Mouse (Mus musculus) lung, postnatal 25 days (tissue): ENCODE data around the gene Tchh.
"Not testable (repeated sequence)": the region's sequence is repeated elsewhere in the genome, so short reads cannot be mapped to it uniquely, and the experiment has no call there.

ENCODE experiments used
- DNase-seq: peaks from one replicate; pipeline ENCODE4 v3.0.0; 2022; ENCODE audit warnings: low spot score

Gene Tchh

DNA sequence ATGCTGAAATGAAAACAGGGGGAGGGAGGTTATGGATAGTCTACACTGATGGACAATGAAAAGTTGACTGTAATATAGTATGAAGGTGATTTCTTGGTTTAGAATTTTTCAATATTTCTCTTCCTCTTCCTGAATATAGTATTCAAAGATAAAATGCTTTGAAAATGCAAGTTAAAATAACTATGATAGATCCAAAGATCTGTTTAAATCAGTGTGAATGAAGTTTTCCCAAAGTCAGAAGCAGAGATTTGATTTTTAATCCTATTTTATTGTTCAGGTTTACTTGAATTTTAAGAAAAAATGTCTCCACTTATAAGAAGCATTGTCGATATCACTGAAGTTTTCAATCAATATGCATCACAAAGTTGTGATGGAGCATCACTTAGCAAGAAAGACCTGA is at the start of gene Tchh:
Gene Tchh (plus strand): TSS at position 301 of the 400 bp plus-strand sequence.
- DNase-seq: no peak

DNA sequence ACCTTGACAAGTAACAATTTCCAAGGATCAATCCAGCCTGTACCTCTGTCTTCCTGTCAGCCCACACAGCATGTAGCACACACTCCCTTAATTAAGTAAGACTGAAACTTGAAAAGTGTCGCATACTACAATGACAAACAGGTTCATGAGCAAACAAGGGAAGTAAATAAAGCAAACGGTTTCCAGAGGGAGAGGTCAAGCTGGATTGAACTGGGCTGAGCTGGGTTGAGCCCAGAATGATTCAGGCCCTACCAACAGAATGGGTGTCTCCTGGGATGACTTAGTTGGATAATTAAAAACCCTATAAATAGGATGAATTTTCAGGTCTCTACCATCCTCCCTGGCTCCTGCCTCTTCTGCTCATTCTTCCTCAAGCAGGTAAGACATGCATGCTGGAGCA is 48.8 kb upstream of the Tchh start, which contains the start of gene Rptn:
Gene Rptn (plus strand): TSS at position 334 of the 400 bp plus-strand sequence.
- peak; percentile 3 for DNase-seq

DNA sequence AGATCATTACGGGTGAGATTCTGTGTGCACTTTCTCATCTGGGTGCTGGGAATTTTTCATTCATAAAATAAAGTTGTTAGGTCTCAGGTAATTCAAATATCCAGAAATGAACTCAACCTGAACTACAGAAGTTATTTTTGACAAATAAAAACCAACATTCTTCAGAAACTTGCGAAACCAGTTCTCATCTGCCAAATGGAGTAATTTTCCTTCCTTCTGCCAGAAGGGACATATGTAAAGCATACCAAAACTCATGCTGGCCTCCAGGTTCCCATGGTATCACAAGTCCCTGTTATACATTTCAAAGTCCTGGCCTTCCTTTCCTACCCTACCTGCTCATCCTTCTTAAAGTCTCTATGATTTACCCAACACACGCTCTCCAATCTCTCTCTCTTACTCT is 38.2 kb upstream of the Tchh start:
- DNase-seq: no peak

DNA sequence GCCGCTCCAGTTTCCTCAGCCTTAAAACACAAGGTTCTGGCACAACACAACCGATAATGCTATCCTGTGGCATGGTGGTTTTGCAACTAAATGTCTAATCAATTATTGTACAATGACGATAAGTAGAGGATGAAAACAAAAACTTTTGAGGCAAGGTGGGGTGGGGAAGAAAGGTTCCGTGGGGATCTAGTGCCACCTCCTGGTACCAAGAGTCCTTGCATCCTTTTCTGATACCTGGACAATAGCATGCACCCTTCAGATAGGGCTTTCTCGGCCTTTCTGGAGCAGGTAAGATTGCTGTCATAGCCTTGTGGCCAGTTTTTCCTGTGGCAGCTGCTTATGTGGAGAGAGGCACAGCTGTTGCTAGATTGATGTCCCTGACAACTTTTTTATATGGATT is 35.1 kb upstream of the Tchh start:
- DNase-seq: peak; percentile 27

DNA sequence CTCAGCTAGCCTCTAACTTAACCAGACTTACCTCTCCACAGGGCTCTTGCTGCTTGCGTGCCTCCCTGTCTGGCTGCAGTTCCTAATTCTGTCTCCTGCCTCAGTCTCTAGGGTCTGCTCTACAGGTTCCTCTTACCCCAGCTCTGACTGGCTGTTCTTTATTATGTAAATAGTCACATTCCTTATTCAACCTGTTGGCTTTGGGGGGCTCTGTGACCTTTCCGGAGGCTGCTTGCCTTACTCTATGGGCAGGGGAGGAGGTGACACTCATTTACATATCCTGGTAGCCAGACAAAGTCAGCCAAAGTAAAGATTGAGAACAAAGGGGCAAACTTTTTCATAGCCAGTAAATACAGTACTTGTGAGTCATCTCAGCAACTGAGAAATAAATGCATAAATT is 30.2 kb upstream of the Tchh start:
- no peak for DNase-seq

DNA sequence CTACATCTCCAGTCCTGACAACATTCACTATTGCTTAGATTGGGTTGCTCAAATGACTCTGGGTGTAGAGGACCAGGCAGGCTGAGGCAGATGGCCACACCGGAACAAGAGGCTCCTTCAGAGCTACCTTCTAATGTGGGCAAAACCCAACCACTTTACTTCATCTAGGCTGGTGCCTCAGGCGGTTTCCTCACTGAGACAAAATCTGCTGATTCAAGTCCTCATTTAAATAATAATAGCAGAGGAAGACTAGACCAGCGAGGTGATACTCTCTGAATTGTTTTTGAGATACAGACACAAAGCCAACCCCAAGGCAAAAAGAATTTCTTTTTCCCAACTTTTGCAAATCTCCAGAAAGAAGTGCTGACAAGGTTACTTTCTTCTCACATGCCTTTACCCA is 10.5 kb upstream of the Tchh start:
- DNase-seq: no peak

DNA sequence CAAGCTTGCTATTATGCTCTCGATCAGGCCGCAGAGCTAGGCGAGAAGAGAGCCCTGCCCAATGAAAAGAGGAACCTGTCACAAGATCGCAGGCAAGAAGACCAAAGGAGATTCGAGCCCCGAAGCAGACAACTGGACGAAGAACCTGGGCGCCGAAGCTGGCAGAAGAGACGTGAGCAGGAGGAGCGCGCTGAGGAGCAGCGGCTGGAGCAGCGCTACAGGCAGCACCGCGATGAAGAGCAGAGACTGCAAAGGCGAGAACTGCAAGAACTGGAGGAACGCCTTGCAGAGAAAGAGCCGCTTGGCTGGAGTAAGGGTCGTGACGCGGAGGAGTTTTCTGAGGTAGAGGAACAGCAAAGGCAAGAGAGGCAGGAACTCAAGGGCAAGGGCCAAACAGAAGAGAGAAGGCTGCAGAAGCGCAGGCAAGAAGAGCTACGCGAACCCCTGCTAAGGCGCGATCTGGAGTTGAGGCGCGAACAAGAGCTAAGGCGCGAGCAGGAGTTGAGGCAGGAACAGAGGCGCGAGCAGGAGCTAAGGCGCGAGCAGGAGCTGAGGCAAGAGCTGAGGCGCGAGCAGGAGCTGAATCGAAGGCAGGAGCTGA is 1.5 kb downstream of the Tchh start:
- DNase-seq: peak; percentile 9

DNA sequence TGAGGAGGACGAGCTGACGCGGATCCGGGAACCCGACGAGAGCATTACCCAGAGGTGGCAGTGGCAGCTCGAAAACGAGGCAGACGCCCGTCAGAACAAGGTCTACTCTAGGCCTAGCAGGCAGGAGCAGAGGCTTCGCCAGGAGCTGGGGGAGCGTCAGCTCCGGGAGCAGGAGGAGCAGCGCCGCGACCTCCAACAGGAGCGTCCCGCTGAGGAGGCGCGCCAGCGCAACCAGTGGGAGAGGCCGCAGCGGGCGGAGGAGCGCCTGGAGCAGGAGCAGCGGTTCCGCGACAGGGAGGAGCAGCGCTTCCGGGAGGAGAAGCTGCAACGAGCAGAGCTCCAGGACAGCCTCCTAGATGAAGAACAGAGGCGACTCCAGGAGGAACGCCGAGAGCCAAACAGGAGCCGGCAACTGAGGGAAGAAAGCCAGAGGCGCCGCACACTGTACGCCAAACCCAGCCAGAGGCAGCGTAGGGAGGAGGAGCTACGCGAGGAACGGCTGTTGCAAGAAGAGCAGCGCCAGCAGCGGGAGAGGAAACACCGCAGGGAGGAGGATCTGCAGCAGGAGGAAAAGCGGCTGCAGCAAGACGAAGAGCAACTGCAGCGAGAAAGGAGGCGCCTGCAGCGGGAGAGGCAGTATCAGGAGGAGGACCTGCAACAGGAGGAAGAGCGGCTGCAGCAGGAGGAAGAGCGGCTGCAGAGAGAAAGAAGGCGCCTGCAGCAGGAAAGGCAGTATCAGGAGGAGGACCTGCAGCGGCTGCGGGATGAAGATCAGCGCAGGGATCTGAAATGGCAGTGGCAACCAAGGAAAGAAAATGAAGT is 2.4 kb downstream of the Tchh start:
- DNase-seq: peak; percentile 58

DNA sequence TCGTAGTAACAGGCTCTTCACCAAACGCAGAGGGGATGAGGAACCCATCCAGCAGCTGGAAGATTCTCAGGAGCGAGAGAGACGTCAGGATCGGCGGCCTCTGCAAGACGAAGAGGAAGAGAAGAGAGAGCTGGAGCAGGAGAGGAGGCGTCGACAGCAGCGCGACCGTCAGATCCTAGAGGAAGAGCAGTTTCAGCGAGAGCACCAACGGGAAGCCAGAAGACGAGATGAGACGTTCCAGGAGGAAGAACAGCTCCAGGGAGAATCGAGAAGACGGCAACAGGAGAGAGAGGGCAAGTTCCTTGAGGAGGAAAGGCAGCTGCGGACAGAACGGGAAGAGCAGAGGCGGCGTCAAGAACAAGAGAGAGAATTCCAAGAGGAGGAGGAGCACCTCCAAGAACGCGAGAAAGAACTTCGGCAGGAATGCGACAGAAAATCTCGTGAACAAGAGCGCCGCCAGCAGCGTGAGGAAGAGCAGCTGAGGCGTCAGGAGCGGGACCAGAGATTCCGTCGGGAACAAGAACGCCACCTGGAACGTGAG is 3.1 kb downstream of the Tchh start:
- no peak for DNase-seq

DNA sequence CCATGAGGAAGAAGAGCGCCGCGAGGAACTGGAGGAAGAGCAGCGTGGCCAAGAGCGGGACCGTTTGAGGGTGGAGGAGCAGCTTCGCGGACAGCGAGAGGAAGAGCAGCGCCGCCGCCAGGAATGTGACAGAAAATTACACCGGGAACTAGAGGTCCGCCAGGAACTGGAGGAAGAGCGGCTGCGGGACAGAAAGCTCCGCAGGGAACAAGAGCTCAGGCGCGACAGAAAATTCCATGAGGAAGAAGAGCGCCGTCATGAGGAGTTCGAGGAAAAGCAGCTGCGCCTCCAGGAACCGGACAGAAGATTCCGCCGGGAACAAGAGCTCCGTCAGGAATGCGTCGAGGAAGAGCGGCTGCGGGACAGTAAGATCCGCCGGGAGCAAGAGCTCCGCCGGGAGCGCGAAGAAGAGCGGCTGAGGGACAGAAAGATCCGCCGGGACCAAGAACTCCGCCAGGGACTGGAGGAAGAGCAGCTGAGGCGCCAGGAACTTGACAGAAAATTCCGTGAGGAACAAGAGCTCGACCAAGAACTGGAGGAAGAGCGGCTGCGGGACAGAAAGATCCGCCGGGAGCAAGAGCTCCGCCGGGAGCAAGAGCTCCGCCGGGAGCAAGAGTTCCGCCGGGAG is 4.1 kb downstream of the Tchh start:
- DNase-seq: peak; percentile 12

DNA sequence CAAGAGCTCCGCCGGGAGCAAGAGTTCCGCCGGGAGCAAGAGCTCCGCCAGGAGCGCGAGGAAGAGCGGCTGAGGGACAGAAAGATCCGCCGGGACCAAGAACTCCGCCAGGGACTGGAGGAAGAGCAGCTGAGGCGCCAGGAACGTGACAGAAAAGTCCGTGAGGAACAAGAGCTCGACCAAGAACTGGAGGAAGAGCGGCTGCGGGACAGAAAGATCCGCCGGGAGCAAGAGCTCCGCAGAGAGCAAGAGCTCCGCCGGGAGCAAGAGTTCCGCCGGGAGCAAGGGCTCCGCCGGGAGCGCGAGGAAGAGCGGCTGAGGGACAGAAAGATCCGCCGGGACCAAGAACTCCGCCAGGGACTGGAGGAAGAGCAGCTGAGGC is 4.6 kb downstream of the Tchh start:
- not testable (repeated sequence) for DNase-seq

DNA sequence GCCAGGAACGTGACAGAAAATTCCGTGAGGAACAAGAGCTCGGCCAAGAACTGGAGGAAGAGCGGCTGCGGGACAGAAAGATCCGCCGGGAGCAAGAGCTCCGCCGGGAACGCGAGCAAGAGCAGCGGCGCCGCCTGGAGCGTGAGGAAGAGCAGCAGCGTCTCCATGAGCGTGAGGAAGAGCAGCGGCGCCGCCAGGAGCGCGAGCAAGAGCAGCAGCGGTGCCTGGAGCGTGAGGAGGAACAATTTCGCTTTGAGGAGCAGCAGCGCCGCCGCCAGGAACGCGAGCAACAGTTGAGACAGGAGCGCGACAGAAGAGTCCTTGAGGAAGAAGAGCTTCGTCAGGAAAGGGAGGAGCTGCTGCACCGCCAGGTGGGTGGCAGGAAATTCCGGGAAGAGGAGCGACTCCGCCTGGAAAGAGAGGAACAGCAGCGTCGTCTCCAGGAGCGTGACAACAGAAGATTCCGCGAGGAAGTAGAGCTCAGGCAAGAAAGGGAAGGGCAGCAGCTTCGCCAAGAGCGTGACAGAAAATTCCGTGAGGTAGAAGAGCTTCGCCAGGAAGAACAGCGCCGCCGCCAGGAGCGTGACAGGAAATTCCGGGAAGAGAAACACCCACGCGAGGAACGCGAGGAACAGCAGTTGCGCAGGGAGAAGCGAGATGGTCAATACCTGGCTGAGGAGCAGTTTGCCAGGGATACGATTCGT is 5.2 kb downstream of the Tchh start:
- peak; percentile 68 for DNase-seq

DNA sequence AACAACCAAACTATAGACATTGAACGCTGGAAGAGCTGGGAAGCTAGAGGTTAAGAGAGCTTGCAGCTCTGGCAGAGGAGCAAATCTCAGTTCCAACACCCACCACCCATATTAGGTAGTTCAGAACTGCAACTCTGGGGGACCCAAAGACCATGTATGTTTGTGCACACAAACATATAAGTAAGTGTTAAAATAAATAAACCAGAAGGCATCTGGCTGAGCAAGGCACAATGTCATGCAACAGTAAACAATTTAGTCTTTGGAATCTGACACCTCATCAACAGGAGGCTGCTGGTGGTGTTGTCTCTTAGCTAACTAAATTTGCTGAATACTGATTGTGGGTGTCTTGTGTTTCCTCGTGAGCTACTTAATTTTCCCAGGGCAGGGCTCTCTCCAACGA is 24.4 kb downstream of the Tchh start:
- DNase-seq: no peak

DNA sequence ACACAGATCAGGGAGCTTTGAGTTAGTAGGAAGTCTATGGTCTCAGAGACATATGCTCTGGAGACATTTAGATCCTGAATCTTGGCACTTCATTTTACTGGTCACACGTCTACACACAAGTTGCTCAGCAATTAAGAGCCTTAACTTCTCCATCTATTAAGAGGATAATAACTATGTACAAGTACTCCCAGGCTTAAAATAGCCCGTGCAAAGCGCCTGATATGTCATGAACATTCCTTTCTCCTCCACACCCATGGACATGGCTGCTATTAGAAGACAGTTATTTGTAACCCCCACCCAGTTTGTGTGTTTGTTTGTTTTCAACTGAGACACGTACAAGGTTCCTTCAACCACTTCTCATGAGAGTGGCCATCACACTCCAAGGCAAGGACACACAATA is 25.0 kb downstream of the Tchh start:
- DNase-seq: no peak

DNA sequence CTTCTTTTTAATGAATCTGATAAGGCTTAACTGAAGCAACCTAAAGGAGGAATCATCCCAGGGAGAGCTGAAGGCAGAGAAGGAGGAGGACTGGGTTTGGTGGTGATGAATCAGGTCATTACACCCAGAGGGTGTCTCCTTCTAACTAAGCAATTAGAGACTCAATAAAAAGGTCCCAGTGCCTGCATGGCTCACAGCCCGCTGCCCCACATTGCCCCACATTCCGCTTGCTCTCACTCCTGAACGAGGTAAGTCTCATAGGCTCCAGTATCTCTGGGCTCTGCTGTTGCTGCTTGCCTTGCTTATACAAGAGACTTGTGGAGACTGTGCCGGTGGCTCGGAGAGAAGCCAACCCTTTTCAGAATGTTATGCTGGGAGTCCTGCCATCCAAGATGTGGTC is 26.4 kb downstream of the Tchh start, which contains the start of gene Tchhl1:
Gene Tchhl1 (plus strand): TSS at position 194 of the 400 bp plus-strand sequence.
- no peak for DNase-seq

DNA sequence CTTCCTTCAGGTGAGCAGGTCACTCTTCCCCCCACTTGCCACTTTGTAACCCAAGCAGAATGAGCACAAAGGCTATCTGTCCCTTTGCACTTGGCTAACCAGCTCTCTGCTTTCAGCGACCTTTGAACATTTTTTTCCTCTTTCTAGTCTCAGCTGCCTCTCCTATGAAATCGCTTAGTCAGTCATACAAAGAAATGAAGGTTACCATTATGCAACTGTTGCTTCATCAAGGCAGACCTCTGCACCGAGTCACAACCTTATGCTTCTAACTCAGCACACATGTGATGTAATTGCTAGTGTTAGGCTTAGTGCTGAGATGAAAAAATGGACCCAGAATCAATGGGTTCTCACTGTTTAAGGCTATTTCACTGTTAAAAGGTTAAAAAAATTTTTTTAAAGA is 27.5 kb downstream of the Tchh start:
- DNase-seq: peak; percentile 12

DNA sequence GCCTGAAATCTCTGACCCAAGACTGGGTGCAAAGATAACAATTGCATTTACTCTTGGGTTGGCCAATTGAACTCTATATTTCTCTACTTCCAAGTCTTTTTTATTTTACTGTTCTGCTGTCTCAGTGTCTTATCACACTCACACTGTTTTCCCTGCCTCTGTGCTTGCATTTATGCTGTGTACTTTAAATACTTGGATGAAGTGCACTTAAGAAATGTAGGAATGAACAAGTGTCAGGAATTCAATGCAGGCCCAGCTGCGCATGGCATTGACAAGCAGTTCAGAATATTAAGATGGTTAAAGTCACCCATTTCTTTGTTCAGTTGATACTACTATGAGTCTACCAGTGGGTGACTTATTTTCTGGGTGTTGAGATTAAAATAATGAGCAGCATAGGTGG is 37.9 kb downstream of the Tchh start:
- no peak for DNase-seq

DNA sequence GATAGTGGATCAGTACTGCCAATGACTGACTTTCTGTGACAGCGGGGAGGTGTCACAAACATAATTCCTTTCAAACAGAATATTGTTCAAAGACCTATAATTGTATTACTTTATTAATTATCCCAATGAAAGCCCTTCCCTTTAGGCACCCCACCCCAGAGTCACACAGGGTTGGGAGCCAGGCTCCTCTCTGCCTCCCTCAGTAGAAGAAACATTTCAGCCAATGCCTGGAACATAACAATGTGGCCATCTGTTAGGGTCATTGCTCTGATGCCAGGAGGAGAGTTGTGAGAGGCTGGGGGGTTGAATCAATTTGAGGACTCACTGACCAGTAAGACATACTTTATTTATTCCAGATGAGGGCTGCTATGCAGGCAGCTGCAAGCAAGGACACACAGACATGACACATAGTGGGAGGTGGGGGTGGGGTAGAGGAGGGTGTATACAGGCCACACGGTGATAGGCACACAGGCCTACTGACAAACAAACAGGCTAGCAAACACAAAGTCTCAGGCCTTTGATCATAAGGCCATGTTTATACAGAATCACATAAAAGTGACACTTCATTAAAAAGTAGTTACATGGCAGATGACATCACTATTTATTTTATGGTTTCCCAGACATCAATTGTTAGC is 40.0 kb downstream of the Tchh start:
- DNase-seq: no peak

DNA sequence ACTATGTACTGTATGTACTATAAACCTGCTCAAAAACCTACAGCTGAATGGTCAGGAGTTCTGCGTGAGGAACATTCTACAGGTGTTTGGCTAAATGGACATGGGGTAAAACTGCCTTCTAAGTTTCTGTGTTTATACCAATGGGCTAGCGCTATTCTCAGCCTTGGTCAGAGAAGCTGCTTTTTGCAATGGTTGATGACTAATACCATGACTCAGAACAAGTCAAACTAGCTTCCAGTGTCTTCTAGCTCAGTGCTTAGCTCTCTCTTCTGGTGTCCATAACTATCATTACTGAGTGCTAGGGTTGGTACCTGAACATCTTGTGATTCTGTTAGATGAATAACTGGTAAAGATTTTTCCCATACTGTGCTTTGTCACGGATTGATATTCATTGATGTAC is 43.5 kb downstream of the Tchh start:
- DNase-seq: no peak

DNA sequence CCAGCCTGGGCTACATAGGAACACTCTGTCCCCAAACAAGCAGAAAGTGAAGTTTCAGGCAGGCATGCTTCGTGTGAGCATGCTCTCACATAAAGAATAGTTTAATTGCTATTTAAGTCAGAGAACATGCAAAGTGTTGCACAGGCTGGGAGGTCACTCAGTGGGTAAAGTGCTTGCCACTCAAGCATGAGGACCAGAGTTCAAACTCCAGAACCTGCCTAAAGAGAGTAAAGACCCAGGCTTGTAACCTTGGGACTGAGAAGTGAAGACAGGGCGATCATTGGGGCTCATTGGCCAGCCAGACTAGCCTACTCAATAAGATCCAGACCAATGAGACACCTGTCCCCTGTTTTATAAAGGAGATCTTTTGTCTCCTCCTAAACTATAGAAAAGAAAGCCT is 46.4 kb downstream of the Tchh start:
- DNase-seq: no peak

DNA sequence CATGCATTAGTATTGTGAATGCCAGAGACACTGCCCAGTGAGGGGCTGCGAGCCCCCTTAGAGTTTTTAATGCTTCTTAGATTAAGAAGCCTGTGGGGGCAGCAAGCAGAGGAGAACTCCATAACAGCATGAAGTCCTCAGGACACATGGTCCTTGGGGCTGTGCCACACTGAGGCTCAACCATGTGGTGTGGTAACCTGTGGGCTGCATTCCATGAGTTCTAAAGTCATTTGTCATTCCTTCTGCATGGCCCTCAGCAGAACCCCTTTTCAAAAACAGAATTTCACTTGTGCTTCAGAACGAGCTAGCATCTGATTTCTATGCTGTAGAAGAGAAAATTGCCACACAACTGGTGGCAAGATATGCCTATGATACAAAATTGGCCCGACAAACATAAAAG is 50.0 kb downstream of the Tchh start:
- no peak for DNase-seq

DNA sequence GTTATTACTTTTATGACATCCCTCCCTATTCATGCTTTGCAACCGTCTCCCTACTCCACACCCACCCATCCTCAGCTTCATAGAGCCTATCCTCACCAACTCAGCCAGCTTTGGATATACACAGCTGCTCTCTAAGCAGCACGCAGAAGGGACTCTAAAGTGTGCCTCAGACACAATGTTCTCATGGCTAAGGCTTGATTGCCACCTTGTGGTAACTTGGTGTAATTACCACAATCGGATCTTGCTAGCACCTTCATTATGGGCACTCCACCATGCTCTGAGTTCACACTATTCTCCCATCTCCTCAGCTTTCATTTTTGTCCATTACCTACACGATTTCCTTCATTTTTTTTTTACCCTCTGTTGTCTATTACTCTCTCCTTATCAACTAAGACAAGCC is 51.9 kb downstream of the Tchh start:
- peak; percentile 73 for DNase-seq
